8 mouse cellular contexts compared by ENCODE assay signal in the genomic region with DNA sequence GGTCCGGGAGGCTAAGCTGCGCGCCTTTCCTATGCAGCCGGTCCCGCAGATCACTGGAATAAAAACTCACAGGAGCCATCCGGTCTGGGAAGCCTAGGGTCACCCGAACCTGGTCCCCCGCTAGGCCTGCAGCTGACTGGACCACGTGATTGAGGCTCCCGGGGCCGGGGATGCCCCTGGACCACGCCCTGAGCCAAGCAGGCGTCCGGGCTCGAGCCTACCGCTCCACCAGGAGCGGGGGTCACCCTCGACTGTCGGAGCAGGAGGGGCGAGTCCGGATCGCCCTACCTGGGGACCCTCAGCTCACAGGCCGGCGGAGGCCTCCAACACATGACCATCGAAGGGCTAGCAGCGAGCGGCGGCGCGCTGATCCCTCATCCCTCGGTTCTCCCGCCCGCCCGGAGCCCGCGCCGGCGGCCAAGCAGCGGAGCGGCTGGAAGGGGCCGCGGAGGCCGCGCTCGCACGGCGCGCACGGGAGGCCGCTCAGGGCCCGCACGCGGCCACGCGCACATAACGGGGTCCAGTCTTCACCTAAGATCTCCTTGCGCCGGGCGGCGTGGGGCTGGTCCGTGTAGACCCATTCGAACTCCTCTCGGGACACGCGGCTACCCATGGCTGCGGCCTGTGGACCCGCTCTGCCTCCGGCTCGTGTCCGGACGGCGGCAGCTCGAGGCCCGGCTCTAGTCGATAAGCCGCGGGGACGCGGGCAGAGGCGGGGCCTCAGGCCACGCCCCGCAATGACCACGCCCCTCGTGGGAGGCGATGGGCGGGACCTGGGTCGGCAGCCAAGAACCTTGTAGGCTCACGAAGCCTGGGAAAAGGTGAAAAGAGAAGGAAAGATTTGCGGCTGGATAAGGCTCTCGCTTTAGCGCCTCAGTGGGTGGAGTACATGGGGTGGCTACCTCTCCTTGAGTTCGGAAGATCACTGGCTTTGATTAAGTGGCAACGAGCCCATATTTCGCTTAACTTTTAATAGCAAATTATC. TPM values are rescaled to one million over a fixed set of nuclear protein-coding genes. Genes with fewer than 3 reads are reported as not detected.
DNase-seq lines count a peak whose midpoint lies in the region; ATAC-seq and TF ChIP-seq lines count a peak whose summit lies in the region.

A gene (minus strand): TSS at position 714 of the 985 bp plus-strand sequence.

- peak within 1 kb of the TSS; percentile 80 for H3K4me3 ChIP-seq in embryonic facial prominence, embryonic 14.5 days (ENCODE audit: low read depth, low read length)
- H3K4me3 ChIP-seq in heart, adult 2 months: peak within 1 kb of the TSS; percentile 74
- H3K4me3 ChIP-seq in limb, embryonic 13.5 days: peak within 1 kb of the TSS; percentile 66
- H3K4me3 ChIP-seq in midbrain, embryonic 16.5 days (ENCODE audit: low read depth, low read length): peak within 1 kb of the TSS; percentile 73

- H3K4me1 ChIP-seq in embryonic facial prominence, embryonic 14.5 days (ENCODE audit: control insufficient read depth, insufficient read depth, low read length): peaks cover 21% of the 10 kb centered on the region
- H3K4me1 ChIP-seq in heart, adult 2 months (ENCODE audit: control insufficient read depth, insufficient read depth, low read length): peaks cover 7% of the 10 kb centered on the region
- peaks cover 26% of the 10 kb centered on the region for H3K4me1 ChIP-seq in limb, embryonic 13.5 days
- H3K4me1 ChIP-seq in midbrain, embryonic 16.5 days (ENCODE audit: control insufficient read depth, insufficient read depth, low read length): peaks cover 23% of the 10 kb centered on the region

- TF ChIP-seq EP300 in heart, adult 2 months (IDR thresholded peaks at IDR 0.05; ENCODE audit: insufficient read depth, low read depth, low read length): no peak

- under 1% methylated on average over 40 of the region's 94 CpGs for WGBS in embryonic facial prominence, embryonic 14.5 days
- under 1% methylated on average over 91 of the region's 94 CpGs for WGBS in heart, adult 2 months
- WGBS in limb, embryonic 13.5 days: under 1% methylated on average over 94 of the region's 94 CpGs
- WGBS in midbrain, embryonic 16.5 days: under 1% methylated on average over 74 of the region's 94 CpGs

- peak within 1 kb of the TSS; percentile 92 for H3K27ac ChIP-seq in embryonic facial prominence, embryonic 14.5 days (replicated peaks; ENCODE audit: low read depth, low read length)
- H3K27ac ChIP-seq in heart, adult 2 months: peak within 1 kb of the TSS; percentile 86
- peak within 1 kb of the TSS; percentile 82 for H3K27ac ChIP-seq in limb, embryonic 13.5 days
- H3K27ac ChIP-seq in midbrain, embryonic 16.5 days (ENCODE audit: low read length): peak within 1 kb of the TSS; percentile 76

- H3K9me3 ChIP-seq in embryonic facial prominence, embryonic 14.5 days (ENCODE audit: control insufficient read depth, low read length): no peaks in the 10 kb centered on the region
- H3K9me3 ChIP-seq in limb, embryonic 13.5 days: no peaks in the 10 kb centered on the region
- no peaks in the 10 kb centered on the region for H3K9me3 ChIP-seq in midbrain, embryonic 16.5 days (replicated peaks; ENCODE audit: control insufficient read depth, low read length, poor library complexity, severe bottlenecking)

- H3K27me3 ChIP-seq in embryonic facial prominence, embryonic 14.5 days (replicated peaks; ENCODE audit: control insufficient read depth, insufficient read depth, low read length): no peaks in the 10 kb centered on the region
- H3K27me3 ChIP-seq in heart, adult 2 months (ENCODE audit: control insufficient read depth, insufficient read depth, low read length): no peaks in the 10 kb centered on the region
- no peaks in the 10 kb centered on the region for H3K27me3 ChIP-seq in limb, embryonic 13.5 days
- H3K27me3 ChIP-seq in midbrain, embryonic 16.5 days (ENCODE audit: control insufficient read depth, insufficient read depth, low read depth, low read length): no peaks in the 10 kb centered on the region

- H3K79me2 ChIP-seq in heart, adult 2 months (replicated peaks; ENCODE audit: control insufficient read depth, insufficient read depth, low read length): 0 out of 2 replicates have a peak, but pooled peaks cover 2% of the 10 kb centered on the region

- TF ChIP-seq CTCF in heart, adult 2 months (IDR thresholded peaks at IDR 0.05): no peak

- peak; percentile 92 for ATAC-seq in embryonic facial prominence, embryonic 14.5 days (ENCODE audit: low read depth)
- peak; percentile 91 for ATAC-seq in limb, embryonic 13.5 days (ENCODE audit: low FRiP score, low read depth)
- ATAC-seq in midbrain, embryonic 16.5 days: peak; percentile 94

- peaks cover 20% of the 10 kb centered on the region for H3K36me3 ChIP-seq in embryonic facial prominence, embryonic 14.5 days (ENCODE audit: control insufficient read depth, insufficient read depth, low read length)
- H3K36me3 ChIP-seq in heart, adult 2 months (ENCODE audit: control insufficient read depth, insufficient read depth, low read length): peaks cover 3% of the 10 kb centered on the region
- H3K36me3 ChIP-seq in limb, embryonic 13.5 days: peaks cover 21% of the 10 kb centered on the region
- H3K36me3 ChIP-seq in midbrain, embryonic 16.5 days (ENCODE audit: control insufficient read depth, insufficient read depth, low read length): peaks cover 7% of the 10 kb centered on the region

- intact Hi-C loops in heart, adult 2 months (cut with DNase I): loop anchor here (2.0 to 10.0 kb wide), 2 partner anchors 58 to 122 kb away; a partner anchor contains a TSS

- peak; percentile 87 for DNase-seq in 3T3-L1 (ENCODE audit: low read depth, low spot score)
- peak; percentile 93 for DNase-seq in adrenal gland, postnatal 4 days (ENCODE audit: low spot score in 2 of 2)
- DNase-seq in embryonic facial prominence, embryonic 14.5 days (ENCODE audit: low spot score): peak; percentile 93
- DNase-seq in heart, adult 2 months: peak; percentile 97 to 100
- DNase-seq in kidney, adult 8-10 months: peak; percentile 96 to 99
- peak; percentile 96 to 99 for DNase-seq in spleen, postnatal 10 days (ENCODE audit: low spot score in 2 of 2)

- peak; percentile 94 for TF ChIP-seq POLR2A in heart, adult 2 months (IDR thresholded peaks at IDR 0.05; ENCODE audit: insufficient read depth, low read depth, low read length)

- peak within 1 kb of the TSS; percentile 79 for H3K4me2 ChIP-seq in embryonic facial prominence, embryonic 14.5 days (ENCODE audit: low read depth, low read length)
- H3K4me2 ChIP-seq in limb, embryonic 13.5 days (replicated peaks): peak within 1 kb of the TSS; percentile 79
- H3K4me2 ChIP-seq in midbrain, embryonic 16.5 days (ENCODE audit: low read length): peak within 1 kb of the TSS; percentile 78

- peak within 1 kb of the TSS; percentile 95 for H3K9ac ChIP-seq in embryonic facial prominence, embryonic 14.5 days (ENCODE audit: low read depth, low read length)
- peak within 1 kb of the TSS; percentile 92 for H3K9ac ChIP-seq in heart, adult 2 months (ENCODE audit: low read depth, low read length)
- peak within 1 kb of the TSS; percentile 90 for H3K9ac ChIP-seq in limb, embryonic 13.5 days
- H3K9ac ChIP-seq in midbrain, embryonic 16.5 days (ENCODE audit: low read depth, low read length): peak within 1 kb of the TSS; percentile 95

RNA-seq across cellular contexts. Expression of the gene that starts here (rescaled TPM):
- 10 to 100 TPM; 88.7 to 90.2 TPM for total RNA-seq in adrenal gland, postnatal 4 days (2021)
- 149 and 152 TPM in 2 replicates for polyA plus RNA-seq in embryonic facial prominence, embryonic 14.5 days (2014; fragmentation: Nextera tagmentation; extraction: Ambion mirVana)
- total RNA-seq in heart, adult 2 months (2021): 10 to 100 TPM; 50.3 to 54.1 TPM
- 51.0 and 98.3 TPM in 2 replicates for polyA plus RNA-seq in heart, adult 2 months (2012; rRNA removed)
- polyA plus RNA-seq in limb, embryonic 13.5 days (2015; fragmentation: Nextera tagmentation; extraction: Ambion mirVana): 111 TPM in 2 replicates
- polyA plus RNA-seq in midbrain, embryonic 16.5 days (2015; fragmentation: Nextera tagmentation; extraction: Ambion mirVana): 73.1 and 85.0 TPM in 2 replicates

Comparison
In these comparisons a context has a peak if more than half of its experiments do, and no peak if none do; other contexts are left out.
1. Peak in every context shown above with its lines: DNase-seq, ATAC-seq, H3K4me3 ChIP-seq and H3K27ac ChIP-seq.